Mouse (Mus musculus) adrenal gland, postnatal 10 days (tissue): ENCODE data around the gene Olfr204. TPM values are rescaled to one million over a fixed set of nuclear protein-coding genes. Genes with fewer than 3 reads are reported as not detected.
"Not testable (repeated sequence)": the region's sequence is repeated elsewhere in the genome, so short reads cannot be mapped to it uniquely, and the experiment has no call there.

ENCODE experiments used
- DNase-seq: peaks from one replicate; pipeline ENCODE4 v3.0.0; 2021; ENCODE audit warnings: mixed read lengths
- long read RNA-seq, 2 experiments: library from polyadenylated mRNA; stranded (forward); transcript quantifications; one replicate each; pipeline ENCODE4 v2.0.0; 2021
- total RNA-seq, 2 experiments: library from RNA; stranded (reverse); gene quantifications; 2 replicates each; pipeline ENCODE4 v1.2.3; 2021

Gene Olfr204
- not detected for total RNA-seq
- long read RNA-seq, experiment 1: 0 reads
- long read RNA-seq, experiment 2: 0 reads

DNA sequence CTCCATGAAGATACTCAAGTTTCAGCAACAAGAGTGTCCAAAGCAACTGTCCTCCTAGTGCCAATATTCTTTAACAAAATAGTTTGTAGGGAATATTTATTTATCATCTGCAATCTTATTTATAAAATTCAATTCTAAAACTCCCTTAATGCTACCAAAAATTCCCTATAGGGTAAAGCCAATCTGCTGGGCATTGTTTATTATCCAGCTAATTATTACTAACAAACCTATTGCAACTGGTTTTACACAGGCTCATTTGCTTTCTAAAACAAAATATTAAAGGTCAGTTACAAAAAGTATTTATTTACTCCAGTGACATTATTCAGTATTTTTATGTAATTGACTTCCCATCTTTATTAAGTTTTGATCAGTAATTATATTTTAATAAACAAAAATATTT is at the start of gene Olfr204:
Gene Olfr204 (minus strand): TSS at position 101 of the 400 bp plus-strand sequence.
- no peak for DNase-seq

GRCm38 (mm10) chr16:59363893-59364292 is 45.8 kb upstream of the Olfr204 start, which contains the start of gene Olfr209:
Gene Olfr209, minus strand, starts transcription at chr16:59363993.
- no peak for DNase-seq

GRCm38 (mm10) chr16:59349146-59349545 is 31.1 kb upstream of the Olfr204 start, which contains the start of gene Olfr206:
Gene Olfr206, minus strand, starts transcription at chr16:59349246.
- DNase-seq: no peak

DNA sequence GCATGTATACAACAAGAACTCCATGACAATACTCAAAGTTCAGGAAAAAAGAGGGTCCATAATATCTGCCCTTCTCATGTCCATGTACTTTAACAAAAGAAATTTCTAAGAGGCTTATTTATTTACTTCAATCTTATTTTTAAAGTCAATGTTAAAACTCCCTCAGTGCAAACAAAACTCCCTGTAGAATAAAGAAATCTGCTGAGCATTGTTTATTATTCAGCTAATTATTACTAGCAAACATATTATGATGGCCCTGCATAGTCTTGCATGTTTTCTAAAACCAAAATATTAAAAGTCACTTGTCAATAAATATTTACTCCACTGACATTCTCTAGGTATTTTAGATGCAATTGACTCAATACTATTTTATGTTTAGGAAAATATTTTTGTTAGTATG is 13.0 kb upstream of the Olfr204 start, which contains the start of gene Olfr205:
Gene Olfr205 (minus strand): TSS at position 101 of the 400 bp plus-strand sequence.
- no peak for DNase-seq

GRCm38 (mm10) chr16:59323262-59323661 is 5.2 kb upstream of the Olfr204 start:
- not testable (repeated sequence) for DNase-seq

- no peak for DNase-seq
Observed at GRCm38 (mm10) chr16:59298581-59298980, 19.5 kb downstream of the Olfr204 start, which contains the start of gene Olfr203. Gene Olfr203, plus strand, starts transcription at chr16:59298881.

DNA sequence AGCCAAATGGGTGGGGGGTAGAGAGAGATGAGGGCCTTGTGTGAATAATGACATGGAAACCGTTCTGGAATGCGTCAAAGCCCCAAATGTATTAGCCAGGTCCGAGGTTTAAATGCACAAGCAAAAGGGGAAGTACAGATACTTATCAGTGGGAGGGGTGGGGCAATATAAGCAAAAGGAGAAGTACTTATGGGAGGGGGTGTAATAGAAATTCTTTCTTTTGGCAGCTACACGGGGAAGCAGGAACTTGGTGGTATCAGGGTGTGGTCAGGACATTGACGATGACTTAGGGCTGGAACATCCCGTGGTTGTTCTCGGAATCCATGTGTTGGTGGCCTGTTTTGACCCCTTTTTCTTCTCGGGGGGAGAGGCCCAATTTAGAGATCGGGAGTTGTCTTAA is 30.5 kb downstream of the Olfr204 start:
- not testable (repeated sequence) for DNase-seq

DNA sequence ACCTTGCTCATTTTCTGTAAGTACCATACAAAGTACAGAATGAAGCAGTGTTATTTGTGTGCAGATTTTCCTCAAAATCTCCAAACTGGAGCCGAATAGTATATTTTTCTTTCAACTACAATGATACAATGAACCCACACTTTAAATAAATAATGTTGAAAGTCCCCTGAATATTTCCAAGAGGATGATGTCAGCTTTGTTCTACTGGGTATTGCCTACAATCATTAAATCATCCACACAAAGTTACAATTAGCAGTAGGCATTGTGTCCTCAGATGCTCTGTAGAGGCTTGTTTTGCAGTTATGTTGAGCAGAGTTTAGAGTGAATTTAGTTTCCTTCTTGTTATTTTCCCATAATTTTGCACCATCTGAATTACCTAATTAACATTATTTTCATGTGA is 31.4 kb downstream of the Olfr204 start, which contains the start of gene Olfr202:
Gene Olfr202 (minus strand): TSS at position 101 of the 400 bp plus-strand sequence.
- no peak for DNase-seq

GRCm38 (mm10) chr16:59283476-59283875 is 34.6 kb downstream of the Olfr204 start:
- DNase-seq: no peak

DNA sequence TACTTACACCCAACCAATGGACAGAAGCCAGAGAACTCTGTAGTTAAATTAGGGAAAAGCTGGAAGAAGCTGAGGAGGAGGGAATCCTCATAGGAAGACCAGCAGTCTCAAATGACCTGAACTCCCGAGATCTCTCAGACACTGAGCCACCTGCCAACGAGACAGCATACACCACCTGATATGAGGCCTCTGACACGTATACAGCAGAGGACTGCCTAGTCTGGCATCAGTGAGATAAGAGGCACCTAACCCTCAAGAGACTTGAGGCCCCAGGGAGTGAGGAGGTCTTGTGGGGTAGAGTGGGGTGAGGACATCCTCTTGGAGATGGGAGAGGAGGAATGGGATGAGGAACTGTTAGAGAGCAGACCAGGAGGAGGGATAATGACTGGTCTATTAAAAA is 37.5 kb downstream of the Olfr204 start:
- no peak for DNase-seq

GRCm38 (mm10) chr16:59272532-59272931 is 45.5 kb downstream of the Olfr204 start, which contains the start of gene Olfr201:
Gene Olfr201, minus strand, starts transcription at chr16:59272632.
- DNase-seq: not testable (repeated sequence)

- DNase-seq: not testable (repeated sequence)
Observed at GRCm38 (mm10) chr16:59269097-59269496, 49.0 kb downstream of the Olfr204 start.

Other genes starting within 250 kb of the Olfr204 start
- not detected for gene Olfr190, start 240.2 kb downstream of the Olfr204 start, total RNA-seq
- gene Olfr191, start 228.4 kb downstream of the Olfr204 start, total RNA-seq: not detected
- not detected for gene Olfr193, start 206.4 kb downstream of the Olfr204 start, total RNA-seq
- gene Olfr194, start 197.2 kb downstream of the Olfr204 start, total RNA-seq: not detected
- not detected for gene Olfr195, start 171.2 kb downstream of the Olfr204 start, total RNA-seq
- gene Olfr196, start 147.8 kb downstream of the Olfr204 start, total RNA-seq: not detected
- gene Olfr198, start 114.7 kb downstream of the Olfr204 start, total RNA-seq: not detected
- not detected for gene Olfr199, start 98.5 kb downstream of the Olfr204 start, total RNA-seq
- gene Olfr201, start 45.6 kb downstream of the Olfr204 start, total RNA-seq: not detected
- gene Olfr202, start 31.5 kb downstream of the Olfr204 start, total RNA-seq: not detected
- not detected for gene Olfr203, start 19.4 kb downstream of the Olfr204 start, total RNA-seq
- gene Olfr205, start 12.9 kb upstream of the Olfr204 start, total RNA-seq: not detected
- gene Olfr206, start 31.0 kb upstream of the Olfr204 start, total RNA-seq: not detected
- gene Olfr209, start 45.7 kb upstream of the Olfr204 start, total RNA-seq: not detected
- gene Gabrr3, start 89.1 kb upstream of the Olfr204 start, total RNA-seq: not detected
- 10 to 100 TPM; 17.6 to 25.0 TPM for gene Riox2, start 153.5 kb upstream of the Olfr204 start, total RNA-seq